Mouse (Mus musculus) forebrain, embryonic 15.5 days (tissue): ENCODE results near the gene Tmem235. TPM values are rescaled to one million over a fixed set of nuclear protein-coding genes. Genes with fewer than 3 reads are reported as not detected.

Experiments
- ATAC-seq: fragments of 200-750 bp; cut with Nextera tagmentation; replicated peaks from 2 replicates; pipeline ENCODE4 v1.8.0; 2017; ENCODE audit warnings: mild to moderate bottlenecking, moderate TSS enrichment, moderate library complexity
- H3K27ac ChIP-seq: fragments of 300-500 bp; sonication (generic); replicated peaks from 2 replicates; pipeline ENCODE4 v1.5.1; 2015; ENCODE audit warnings: mild to moderate bottlenecking, inconsistent platforms
- H3K27me3 ChIP-seq: fragments of 300-500 bp; sonication (generic); 2 replicates; pipeline ENCODE4 v1.6.1; 2015; ENCODE audit warnings: inconsistent platforms
- H3K36me3 ChIP-seq: fragments of 300-500 bp; sonication (generic); 2 replicates; pipeline ENCODE4 v1.6.1; 2015; ENCODE audit warnings: mild to moderate bottlenecking, inconsistent platforms
- H3K4me1 ChIP-seq: fragments of 300-500 bp; sonication (generic); 2 replicates; pipeline ENCODE4 v1.6.1; 2015; ENCODE audit warnings: inconsistent platforms
- H3K4me2 ChIP-seq: fragments of 300-500 bp; sonication (generic); replicated peaks from 2 replicates; pipeline ENCODE4 v1.6.1; 2015; ENCODE audit warnings: mild to moderate bottlenecking, inconsistent platforms
- H3K4me3 ChIP-seq: fragments of 300-500 bp; sonication (generic); 2 replicates; pipeline ENCODE4 v1.5.1; 2015; ENCODE audit warnings: mild to moderate bottlenecking, inconsistent platforms
- H3K9ac ChIP-seq: fragments of 300-500 bp; sonication (generic); replicated peaks from 2 replicates; pipeline ENCODE4 v1.6.1; 2015; ENCODE audit warnings: mild to moderate bottlenecking, inconsistent platforms
- H3K9me3 ChIP-seq: fragments of 300-500 bp; sonication (generic); 2 replicates; pipeline ENCODE4 v1.6.1; 2016; ENCODE audit warnings: inconsistent platforms
- WGBS: fragments of 180-500 bp; shearing (Covaris S2); methylation state at CpG from one replicate; pipeline ENCODE4 v1.1.7; 2015; ENCODE audit warnings: mixed read lengths; 5-methylcytosine and 5-hydroxymethylcytosine counted together
- polyA plus RNA-seq: library from polyadenylated mRNA; unstranded; fragments of >200 nt; fragmentation: Nextera tagmentation; extraction: Ambion mirVana; gene quantifications from 2 replicates; pipeline ENCODE4 v1.2.1, GENCODE M21; 2015

Tmem235 gene
- polyA plus RNA-seq, 1 experiment from 2014 or later: not detected

GRCm38 (mm10) chr11:117912684-117913352 lies 52.3 kb downstream of the Tmem235 start:
- Histone ChIP-seq H3K4me2 (no peak overlapping the region), H3K4me3 (no peak overlapping the region), H3K4me1 (no peaks in the 10 kb centered on the region), H3K9ac (no peak overlapping the region), H3K9me3 (no peaks in the 10 kb centered on the region), H3K27ac (no peak overlapping the region), H3K27me3 (no peaks in the 10 kb centered on the region), H3K36me3 (no peaks in the 10 kb centered on the region)
- ATAC-seq: peak; percentile 60; the same call in 1 of the 2 replicates
- 28% methylated on average over 13 of the region's 13 CpGs for WGBS

- no peak overlapping the region for H3K27ac ChIP-seq
- no peaks in the 10 kb centered on the region for H3K36me3 ChIP-seq
- no peak overlapping the region for H3K4me2 ChIP-seq
- H3K9ac ChIP-seq: no peak overlapping the region
- H3K9me3 ChIP-seq: no peaks in the 10 kb centered on the region
- 83% methylated on average over 12 of the region's 12 CpGs for WGBS
- no peaks in the 10 kb centered on the region for H3K27me3 ChIP-seq
- H3K4me1 ChIP-seq: no peaks in the 10 kb centered on the region
- ATAC-seq: no peak
- no peak overlapping the region for H3K4me3 ChIP-seq
Observed at GRCm38 (mm10) chr11:117914531-117914930, 54.0 kb downstream of the Tmem235 start.

Other genes with a start within 250 kb of the Tmem235 start
- 29.2 and 31.0 TPM in 2 replicates for gene Tnrc6c, start 206.5 kb upstream of the Tmem235 start, polyA plus RNA-seq
- 0.43 and 0.45 TPM in 2 replicates for gene Tmc8, start 78.7 kb upstream of the Tmem235 start, polyA plus RNA-seq
- gene Tmc6, start 78.6 kb upstream of the Tmem235 start, polyA plus RNA-seq: 1.9 and 2.6 TPM in 2 replicates
- 0.18 TPM in 1 of 2 replicates, not detected in the other for gene 6030468B19Rik, start 63.1 kb upstream of the Tmem235 start, polyA plus RNA-seq
- gene Gm20708, start 51.1 kb upstream of the Tmem235 start, polyA plus RNA-seq: 0.72 and 0.79 TPM in 2 replicates
- gene Syngr2, start 51.1 kb upstream of the Tmem235 start, polyA plus RNA-seq: 12.3 and 12.6 TPM in 2 replicates
- 5.3 and 6.4 TPM in 2 replicates for gene Afmid, start 34.8 kb upstream of the Tmem235 start, polyA plus RNA-seq
- 45.9 and 52.1 TPM in 2 replicates for gene Tk1, start 34.7 kb upstream of the Tmem235 start, polyA plus RNA-seq
- 97.5 and 106 TPM in 2 replicates for gene Birc5, start 11.5 kb upstream of the Tmem235 start, polyA plus RNA-seq
- gene Tha1, start 12.7 kb downstream of the Tmem235 start, polyA plus RNA-seq: 3.1 and 3.6 TPM in 2 replicates
- gene Socs3, start 109.3 kb downstream of the Tmem235 start, polyA plus RNA-seq: 14.2 and 15.1 TPM in 2 replicates
- gene Pgs1, start 125.5 kb downstream of the Tmem235 start, polyA plus RNA-seq: 52.9 and 54.3 TPM in 2 replicates